Mouse (Mus musculus) kidney, adult 10 weeks (tissue): ENCODE measurements around the gene Olfr1224-ps1. TPM values are rescaled to one million over a fixed set of nuclear protein-coding genes. Genes with fewer than 3 reads are reported as not detected.

ENCODE experiments used
- polyA plus RNA-seq: library from polyadenylated mRNA; stranded (reverse); fragments of 350-450 nt; fragmentation: Illumina TruSeq; extraction: RNeasy Lipid Tissue Mini Kit (QIAGEN cat#74804); gene quantifications from one replicate; pipeline ENCODE4 v1.2.3, GENCODE M21; 2014; ENCODE audit warnings: low read depth, low replicate concordance

Gene Olfr1224-ps1
- not detected for polyA plus RNA-seq

DNA sequence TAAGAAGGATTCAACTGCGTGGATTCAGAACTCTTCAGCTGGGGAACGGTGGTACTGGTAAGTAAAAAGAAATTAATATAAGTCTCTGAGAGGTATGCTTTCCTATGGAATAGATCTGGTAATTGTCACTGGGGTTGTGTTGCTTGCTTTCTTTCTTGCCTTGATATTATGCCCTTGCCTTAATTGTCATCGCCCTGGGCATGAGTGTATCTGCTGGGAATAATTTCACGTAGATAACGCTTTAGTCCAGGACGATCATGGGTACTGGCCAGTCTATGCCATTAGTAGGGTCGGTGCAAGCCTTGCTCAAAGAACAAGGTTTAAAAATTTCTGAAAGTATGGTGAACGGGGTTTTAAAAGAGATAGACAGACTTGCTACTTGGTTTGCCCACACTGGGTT is at the start of gene Olfr1224-ps1:
Olfr1224-ps1 (minus strand) TSS at position 101 of the 400 bp plus-strand sequence.

DNA sequence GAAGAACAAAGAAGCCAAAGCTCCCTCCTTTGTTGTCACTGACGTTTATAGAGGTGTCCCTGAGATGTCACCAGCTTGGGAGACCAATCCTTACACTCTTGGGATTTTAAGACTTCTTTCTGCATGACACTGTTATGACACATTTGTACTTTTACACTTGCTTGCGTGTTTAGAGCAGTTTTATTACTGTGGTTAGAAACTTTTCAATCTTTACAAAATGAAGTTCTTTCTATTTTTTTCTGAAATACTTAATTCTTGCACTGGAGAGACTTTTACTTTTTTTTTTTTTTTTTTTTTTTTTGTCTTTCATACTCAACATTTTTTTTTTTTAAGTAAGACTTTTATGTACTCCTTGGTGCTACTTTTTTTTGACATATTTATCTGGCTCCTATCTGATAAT is 36.1 kb upstream of the Olfr1224-ps1 start, which contains the start of gene Olfr1226:
Olfr1226 (minus strand) TSS at position 101 of the 400 bp plus-strand sequence.

DNA sequence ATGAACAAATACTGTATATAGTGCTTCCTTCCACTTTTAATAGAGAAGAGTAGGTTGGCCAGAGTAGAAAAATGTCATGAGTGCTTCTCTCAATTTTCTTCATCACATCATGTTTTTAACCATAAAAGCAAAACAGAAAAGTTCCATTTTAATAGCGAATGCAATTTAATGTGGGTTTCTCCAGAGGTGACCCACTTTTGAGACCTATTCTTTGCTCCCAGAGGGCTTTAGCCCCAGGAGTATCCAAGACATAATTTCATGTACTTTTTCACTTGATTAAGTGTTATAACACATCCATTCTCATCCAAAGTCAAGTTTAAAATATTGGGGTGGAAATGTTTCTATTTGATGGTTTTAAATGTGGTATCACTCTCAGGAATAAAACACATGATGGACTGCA is 10.7 kb upstream of the Olfr1224-ps1 start, which contains the start of gene Olfr1225:
Olfr1225 (minus strand) TSS at position 101 of the 400 bp plus-strand sequence.

DNA sequence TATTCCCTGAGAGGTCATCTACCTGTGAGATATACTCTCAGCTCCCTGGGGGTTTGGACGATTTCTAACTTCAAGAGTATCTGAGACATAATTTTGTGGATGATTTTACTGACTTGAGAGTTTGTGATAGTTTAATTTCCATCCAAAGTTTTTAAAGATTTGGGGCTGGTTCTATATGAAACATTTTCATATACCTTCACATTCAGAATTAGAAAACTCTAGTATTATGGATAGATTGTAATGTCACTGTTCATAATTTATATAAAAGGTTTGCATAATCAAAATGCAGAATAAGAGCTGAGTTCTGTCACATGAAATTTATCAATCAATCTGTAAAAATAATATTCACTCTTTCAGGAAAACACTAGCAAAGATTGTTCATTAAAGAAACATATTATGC is 12.4 kb downstream of the Olfr1224-ps1 start, which contains the start of gene Olfr1223:
Olfr1223 (minus strand) TSS at position 101 of the 400 bp plus-strand sequence.

DNA sequence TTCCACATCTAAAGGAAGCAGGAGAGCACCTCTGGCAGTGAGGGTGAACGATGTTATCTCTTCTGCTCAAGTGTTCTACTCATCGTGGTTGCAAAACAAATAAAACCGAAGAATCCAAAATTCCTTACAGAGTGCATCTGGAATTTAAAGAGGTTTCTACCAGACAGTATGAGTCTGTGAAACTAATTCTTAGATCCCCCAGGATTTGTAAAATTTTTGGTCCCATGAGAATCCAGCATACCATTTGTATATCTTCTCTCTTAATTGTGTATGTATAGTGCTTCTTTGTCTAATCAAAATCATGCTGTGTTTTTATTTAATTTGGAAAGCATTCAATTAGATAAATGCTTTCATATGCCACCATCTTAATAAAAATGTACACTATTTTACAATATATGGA is 30.9 kb downstream of the Olfr1224-ps1 start, which contains the start of gene Olfr1222:
Olfr1222 (minus strand) TSS at position 101 of the 400 bp plus-strand sequence.

DNA sequence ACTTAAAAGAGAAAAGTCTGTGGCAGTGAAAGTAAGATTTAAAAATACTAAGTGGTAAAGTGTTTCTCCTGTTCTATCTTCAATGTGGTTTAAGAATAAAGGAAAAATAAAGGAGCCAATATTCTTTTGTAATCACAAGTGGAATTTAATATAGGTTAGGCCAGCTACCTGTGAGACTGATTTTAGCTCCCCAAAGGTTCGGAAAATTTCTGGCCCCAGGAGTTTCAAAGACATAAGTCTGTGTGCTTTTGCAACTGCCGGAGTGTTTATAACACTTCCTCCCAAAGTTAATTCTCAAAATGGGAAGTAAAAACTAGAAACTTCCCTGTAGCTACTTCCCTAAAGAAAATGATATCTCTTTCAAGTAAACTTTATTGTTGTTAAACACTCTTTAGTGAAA is 46.7 kb downstream of the Olfr1224-ps1 start, which contains the start of gene Olfr1221:
Olfr1221 (minus strand) TSS at position 101 of the 400 bp plus-strand sequence.

GRCm38 (mm10) chr2:89106735-89107134 is 57.2 kb downstream of the Olfr1224-ps1 start, which contains the start of gene Olfr1220:
Olfr1220 (minus strand) TSS chr2:89106835.

Other genes with a start within 250 kb of the Olfr1224-ps1 start
- gene Olfr1209, start 248.9 kb downstream of the Olfr1224-ps1 start, polyA plus RNA-seq: not detected
- gene Olfr1211, start 226.0 kb downstream of the Olfr1224-ps1 start, polyA plus RNA-seq: not detected
- not detected for gene Olfr1212, start 210.1 kb downstream of the Olfr1224-ps1 start, polyA plus RNA-seq
- not detected for gene Gm13762, start 183.8 kb downstream of the Olfr1224-ps1 start, polyA plus RNA-seq
- not detected for gene Olfr1214, start 171.4 kb downstream of the Olfr1224-ps1 start, polyA plus RNA-seq
- not detected for gene Olfr1215, start 157.1 kb downstream of the Olfr1224-ps1 start, polyA plus RNA-seq
- gene Olfr1216, start 145.8 kb downstream of the Olfr1224-ps1 start, polyA plus RNA-seq: not detected
- not detected for gene Olfr1217, start 132.0 kb downstream of the Olfr1224-ps1 start, polyA plus RNA-seq
- not detected for gene Olfr1218, start 102.9 kb downstream of the Olfr1224-ps1 start, polyA plus RNA-seq
- not detected for gene Olfr1219, start 80.6 kb downstream of the Olfr1224-ps1 start, polyA plus RNA-seq
- not detected for gene Olfr1220, start 57.3 kb downstream of the Olfr1224-ps1 start, polyA plus RNA-seq
- gene Olfr1221, start 46.8 kb downstream of the Olfr1224-ps1 start, polyA plus RNA-seq: not detected
- not detected for gene Olfr1222, start 31.0 kb downstream of the Olfr1224-ps1 start, polyA plus RNA-seq
- gene Olfr1223, start 12.5 kb downstream of the Olfr1224-ps1 start, polyA plus RNA-seq: not detected
- gene Olfr1225, start 10.6 kb upstream of the Olfr1224-ps1 start, polyA plus RNA-seq: not detected
- gene Olfr1226, start 36.0 kb upstream of the Olfr1224-ps1 start, polyA plus RNA-seq: not detected
- gene Olfr1228, start 90.0 kb upstream of the Olfr1224-ps1 start, polyA plus RNA-seq: not detected
- gene Olfr1229, start 123.9 kb upstream of the Olfr1224-ps1 start, polyA plus RNA-seq: not detected
- not detected for gene Olfr1230, start 133.2 kb upstream of the Olfr1224-ps1 start, polyA plus RNA-seq
- not detected for gene Olfr1231, start 143.0 kb upstream of the Olfr1224-ps1 start, polyA plus RNA-seq
- not detected for gene Olfr1232, start 165.6 kb upstream of the Olfr1224-ps1 start, polyA plus RNA-seq
- not detected for gene Olfr1233, start 178.3 kb upstream of the Olfr1224-ps1 start, polyA plus RNA-seq
- not detected for gene Olfr1234, start 200.8 kb upstream of the Olfr1224-ps1 start, polyA plus RNA-seq
- not detected for gene Olfr1238, start 245.6 kb upstream of the Olfr1224-ps1 start, polyA plus RNA-seq